Mouse (Mus musculus) testis, adult 10 weeks (tissue): ENCODE measurements around the gene Inpp5e. TPM values are rescaled to one million over a fixed set of nuclear protein-coding genes. Genes with fewer than 3 reads are reported as not detected.

Source experiments
- polyA plus RNA-seq: library from polyadenylated mRNA; stranded (reverse); fragments of 350-450 nt; fragmentation: Illumina TruSeq; extraction: RNeasy Lipid Tissue Mini Kit (QIAGEN cat#74804); gene quantifications from one replicate; pipeline ENCODE4 v1.2.3, GENCODE M21; 2014; ENCODE audit warnings: low read depth, low replicate concordance

Inpp5e gene
- polyA plus RNA-seq = 13.5 TPM

GRCm38 (mm10) chr2:26408515-26409356 is at the start of gene Inpp5e:
Gene Inpp5e (minus strand): TSS chr2:26409203.

GRCm38 (mm10) chr2:26444946-26445665 is 36.1 kb upstream of the Inpp5e start, which contains the start of gene Sec16a:
Gene Sec16a (minus strand): TSS chr2:26445216.

GRCm38 (mm10) chr2:26389154-26389690 is 19.8 kb downstream of the Inpp5e start, which contains the start of the genes Entr1 and Pmpca:
Gene Entr1 (minus strand): TSS chr2:26389316.
Gene Pmpca (plus strand): TSS chr2:26389339.

GRCm38 (mm10) chr2:26380131-26380771 is 28.8 kb downstream of the Inpp5e start, which contains the start of gene Snapc4:
Gene Snapc4 (minus strand): TSS chr2:26380653.

GRCm38 (mm10) chr2:26360772-26361171 is 48.2 kb downstream of the Inpp5e start, which contains the start of gene Card9:
Gene Card9 (minus strand): TSS chr2:26360918.

GRCm38 (mm10) chr2:26351358-26352290 is 57.4 kb downstream of the Inpp5e start, which contains the start of gene Dnlz:
Gene Dnlz (minus strand): TSS chr2:26352110.

Other genes starting within 250 kb of the Inpp5e start
- not detected for gene Lhx3, start 200.9 kb downstream of the Inpp5e start, polyA plus RNA-seq
- gene Qsox2, start 171.7 kb downstream of the Inpp5e start, polyA plus RNA-seq = 20.2 TPM
- gene Ccdc187, start 114.6 kb downstream of the Inpp5e start, polyA plus RNA-seq = 3.1 TPM
- gene Gpsm1, start 93.7 kb downstream of the Inpp5e start, polyA plus RNA-seq = 1.6 TPM
- gene Dnlz, start 57.1 kb downstream of the Inpp5e start, polyA plus RNA-seq = 0.57 TPM
- not detected for gene Card9, start 48.3 kb downstream of the Inpp5e start, polyA plus RNA-seq
- 8.1 TPM for gene Snapc4, start 28.6 kb downstream of the Inpp5e start, polyA plus RNA-seq
- 164 TPM for gene Entr1, start 19.9 kb downstream of the Inpp5e start, polyA plus RNA-seq
- 155 TPM for gene Pmpca, start 19.9 kb downstream of the Inpp5e start, polyA plus RNA-seq
- gene Sec16a, start 36.0 kb upstream of the Inpp5e start, polyA plus RNA-seq = 44.7 TPM
- 0.17 TPM for gene Notch1, start 107.5 kb upstream of the Inpp5e start, polyA plus RNA-seq
- gene Egfl7, start 170.8 kb upstream of the Inpp5e start, polyA plus RNA-seq = 3.1 TPM
- gene Gm20532, start 177.4 kb upstream of the Inpp5e start, polyA plus RNA-seq = not detected
- 10.6 TPM for gene Agpat2, start 195.2 kb upstream of the Inpp5e start, polyA plus RNA-seq
- not detected for gene Fam69b, start 219.3 kb upstream of the Inpp5e start, polyA plus RNA-seq